Mouse (Mus musculus) ES-E14 (cell line): ENCODE measurements at regions not wholly inside any gene's neighbourhood (a gene's known extent, or its start where the extent isn't known, plus 50 kb on each side); places are given as distances from the start of the nearest gene placed in this dataset.

Experiments used
- CHD2 ChIP-seq: IDR thresholded peaks from 2 replicates; pipeline ENCODE4 v1.6.1; 2014; ENCODE audit warnings: mild to moderate bottlenecking, low read depth, low read length, inconsistent platforms
- MAFK ChIP-seq: IDR thresholded peaks from 2 replicates; pipeline ENCODE4 v1.6.1; 2014; ENCODE audit warnings: mild to moderate bottlenecking, low read depth, low read length, inconsistent platforms; ENCODE audit not compliant: insufficient read depth
- ZNF384 ChIP-seq: IDR thresholded peaks from 2 replicates; pipeline ENCODE4 v1.6.1; 2012; ENCODE audit warnings: low read depth, low read length, inconsistent platforms

DNA sequence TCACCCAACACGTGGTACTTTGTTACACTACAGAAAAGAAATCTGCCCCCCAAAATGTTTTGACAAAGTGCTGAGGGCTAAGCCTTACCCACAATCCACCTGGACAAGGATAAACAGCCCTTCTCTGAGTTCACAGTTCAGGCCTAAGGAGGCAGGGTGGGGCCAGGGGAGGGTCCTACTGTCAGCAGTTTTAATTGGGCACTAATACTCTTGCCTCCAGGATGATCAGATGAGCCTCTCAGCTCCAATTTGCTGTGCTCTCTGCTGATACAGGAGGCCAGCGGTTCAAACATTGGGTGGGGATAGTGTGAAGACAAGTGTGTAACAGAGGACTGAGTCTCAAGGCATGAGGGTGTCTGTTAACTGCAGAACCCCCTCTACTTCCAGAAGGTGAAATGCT, 146.6 kb downstream of the Kit start:
- TF ChIP-seq MAFK (no peak), ZNF384 (no peak), CHD2 (no peak)
